Mouse (Mus musculus) lung, postnatal 14 days (tissue): ENCODE data around the gene Macf1.
"Not testable (repeated sequence)": the region's sequence is repeated elsewhere in the genome, so short reads cannot be mapped to it uniquely, and the experiment has no call there.

Source experiments
- DNase-seq: peaks from one replicate; pipeline ENCODE4 v3.0.0; 2021

Gene Macf1

DNA sequence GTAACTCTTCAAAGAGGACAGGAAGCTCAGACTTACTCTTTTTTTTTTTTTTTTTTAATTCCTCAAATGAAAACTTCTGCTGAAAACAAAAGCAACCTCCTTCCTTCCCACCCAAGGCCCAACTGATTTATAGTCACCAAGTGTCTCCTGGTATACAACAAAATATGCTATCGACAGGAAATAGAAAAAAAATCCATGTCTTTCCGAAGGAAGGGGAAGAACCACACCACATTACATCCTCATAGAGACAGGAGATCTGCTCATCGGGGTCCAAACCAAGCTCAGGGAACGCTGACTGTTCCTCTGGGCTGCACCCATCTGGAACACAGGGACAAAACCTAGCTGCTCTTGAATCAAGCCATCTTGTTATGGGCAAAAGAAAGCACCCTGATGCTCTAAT lies 50.3 kb downstream of the Macf1 start:
- no peak for DNase-seq

DNA sequence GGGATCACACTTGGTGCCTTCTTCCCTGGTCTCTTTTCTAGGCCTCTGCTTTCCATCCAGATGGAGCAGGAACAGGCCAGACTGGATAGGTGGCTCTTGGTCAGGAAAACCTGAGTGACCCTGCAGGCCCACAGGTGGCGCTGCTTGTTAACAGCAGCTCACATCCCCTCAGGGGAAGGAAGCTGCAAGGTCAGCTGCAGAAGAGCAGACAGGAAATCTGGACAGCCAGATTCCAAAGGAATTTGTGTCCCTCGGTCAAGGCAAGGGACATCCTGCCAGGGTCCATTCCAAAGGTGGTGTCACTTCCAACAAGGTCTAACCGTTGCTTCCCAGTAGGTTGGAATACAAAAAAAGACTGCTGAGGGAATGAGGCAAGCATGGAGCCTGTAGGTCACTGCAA lies 50.8 kb downstream of the Macf1 start:
- peak; percentile 75 for DNase-seq

DNA sequence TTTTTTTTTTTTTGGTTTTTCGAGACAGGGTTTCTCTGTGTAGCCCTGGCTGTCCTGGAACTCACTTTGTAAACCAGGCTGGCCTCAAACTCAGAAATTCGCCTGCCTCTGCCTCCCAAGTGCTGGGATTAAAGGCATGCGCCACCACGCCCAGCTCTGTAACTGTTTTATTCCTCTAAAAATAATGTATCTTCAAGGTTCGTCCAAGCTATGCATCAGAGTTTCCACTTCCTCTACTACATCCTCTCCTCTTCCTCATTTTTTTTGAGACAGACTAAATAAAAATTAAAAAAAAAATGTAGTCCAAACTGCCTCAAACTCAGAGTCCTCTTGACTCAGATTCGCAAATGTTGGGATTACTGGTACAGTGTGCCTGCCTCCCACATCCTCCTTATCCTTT lies 52.0 kb downstream of the Macf1 start:
- not testable (repeated sequence) for DNase-seq

DNA sequence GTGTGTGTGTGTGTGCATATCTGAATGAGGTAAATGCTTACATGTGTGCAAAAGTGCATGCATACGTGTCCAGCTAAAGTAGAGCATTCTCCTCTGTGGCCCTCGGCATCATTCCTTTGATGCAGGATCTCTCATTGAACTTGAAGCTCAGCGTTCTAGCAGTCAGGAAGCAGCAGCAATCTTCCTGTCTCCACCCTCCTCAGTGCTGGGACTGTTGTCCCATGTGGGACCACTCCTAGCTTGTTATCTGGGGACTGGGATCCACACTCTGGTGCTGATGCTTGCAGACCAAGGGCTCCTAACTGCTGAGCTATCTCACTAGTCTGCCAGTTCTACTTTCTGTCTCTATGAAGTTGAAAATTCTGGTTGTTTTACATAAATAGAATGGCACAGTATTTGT lies 52.5 kb downstream of the Macf1 start:
- no peak for DNase-seq

DNA sequence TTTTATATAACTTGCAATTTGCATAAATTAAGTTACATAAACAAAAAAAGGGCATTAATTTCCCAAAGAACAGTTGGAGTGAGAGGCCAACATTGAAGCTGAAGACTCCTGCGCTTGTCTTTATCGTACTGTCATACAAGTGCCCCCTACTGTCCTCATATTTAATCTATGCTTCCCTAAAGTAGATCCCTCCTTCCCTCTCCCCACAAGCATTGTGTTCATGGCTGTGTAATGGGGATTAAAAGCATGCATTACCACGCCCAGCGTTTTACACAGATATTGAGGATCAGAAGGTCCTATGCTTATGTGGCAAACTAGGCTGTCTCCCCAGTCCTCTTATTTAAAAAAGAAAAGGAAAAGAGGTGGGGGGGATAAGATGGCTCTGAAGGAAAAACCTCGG lies 56.5 kb downstream of the Macf1 start:
- DNase-seq = no peak

DNA sequence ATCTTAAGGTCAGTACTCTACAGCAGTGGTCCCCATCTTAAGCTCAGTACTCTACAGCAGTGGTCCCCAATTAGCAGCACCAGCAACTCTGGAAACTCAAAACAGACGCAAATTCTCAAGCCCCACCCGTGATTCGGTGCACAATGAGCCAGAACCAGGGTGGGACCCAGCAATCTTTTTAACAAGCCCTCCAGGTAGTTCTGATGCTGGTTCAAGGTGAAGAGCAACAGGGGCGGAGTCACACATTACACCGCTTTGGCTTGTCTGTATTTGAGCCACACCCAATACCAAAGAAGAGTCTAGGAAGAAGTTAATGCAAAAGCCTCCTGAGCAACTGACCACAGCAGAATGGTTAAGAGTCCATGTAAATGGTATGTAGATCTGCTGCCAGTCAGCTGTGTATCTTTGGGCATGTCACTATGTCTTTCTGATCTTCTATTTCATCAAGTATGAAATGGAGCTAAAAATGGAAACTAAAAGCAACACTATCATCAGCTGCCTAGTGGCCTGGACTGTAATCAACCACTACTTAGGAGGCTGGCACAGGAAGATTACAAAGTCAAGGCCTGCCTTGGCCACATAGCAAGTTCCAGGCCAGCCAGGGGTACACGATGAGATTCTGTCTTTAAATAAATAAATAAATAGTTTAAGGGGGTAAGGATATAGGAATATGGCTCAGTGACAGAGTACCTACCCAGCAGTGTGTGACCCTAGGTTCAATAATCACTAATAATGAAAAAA lies 58.7 kb downstream of the Macf1 start:
- DNase-seq = no peak

DNA sequence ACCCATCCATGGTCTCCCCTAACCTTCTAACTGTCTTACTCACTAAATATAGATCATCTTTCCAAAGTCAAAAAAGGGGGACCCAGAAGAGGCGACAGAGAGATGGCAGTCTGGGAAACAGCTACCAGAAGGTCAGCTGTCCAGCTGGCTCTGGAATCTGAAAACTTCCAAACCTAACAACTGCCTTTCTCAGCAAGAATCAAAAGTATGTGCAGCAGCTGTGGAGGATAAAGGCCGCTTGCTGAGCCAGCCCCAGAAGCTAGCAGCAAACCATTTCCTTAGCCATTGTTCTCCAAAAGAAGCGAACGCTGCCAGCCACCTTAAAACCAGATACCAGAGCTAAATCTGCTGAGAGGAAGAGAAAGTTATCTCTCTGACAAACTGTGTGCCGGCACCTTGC lies 59.7 kb downstream of the Macf1 start:
- DNase-seq = peak; percentile 53

DNA sequence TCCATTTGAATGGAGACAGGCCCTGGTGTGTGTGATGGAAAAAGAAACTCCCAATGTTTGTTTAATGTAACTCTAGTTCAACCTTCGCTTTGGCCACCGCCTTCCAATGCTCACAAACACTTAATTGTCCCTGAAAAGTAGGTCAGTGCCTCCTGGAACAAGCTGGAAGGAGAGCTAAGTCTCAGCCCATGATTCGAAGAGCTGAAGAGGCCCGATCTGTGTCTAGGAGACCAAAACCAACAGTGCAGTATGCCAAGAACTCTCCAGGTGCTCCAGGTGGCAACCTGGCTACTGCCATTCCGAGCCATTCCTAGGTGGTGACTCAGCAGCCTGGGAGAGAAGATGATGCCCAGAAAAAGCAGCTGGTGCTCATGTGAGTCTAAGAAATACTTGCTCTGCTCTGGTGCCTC lies 60.4 kb downstream of the Macf1 start:
- peak; percentile 57 for DNase-seq

DNA sequence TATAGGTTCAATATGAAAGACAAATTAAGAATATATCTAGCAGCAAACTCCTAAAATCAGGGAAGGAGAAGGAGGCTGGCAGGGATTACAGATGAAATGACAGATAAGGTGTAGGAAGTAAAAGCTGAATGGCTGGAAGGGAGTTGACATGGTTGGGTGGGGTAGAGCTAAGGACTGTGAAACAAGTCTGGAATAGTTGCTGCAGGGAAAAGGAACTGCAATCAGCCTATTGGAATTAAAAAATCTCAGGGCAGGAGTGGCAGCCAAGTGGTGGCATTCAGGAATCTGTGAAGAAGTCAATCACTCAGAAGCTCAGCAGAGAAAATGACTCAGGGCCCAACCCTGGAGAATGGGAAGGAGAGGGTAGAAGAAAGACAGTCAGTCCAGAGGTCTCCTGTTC lies 62.4 kb downstream of the Macf1 start:
- DNase-seq = no peak

DNA sequence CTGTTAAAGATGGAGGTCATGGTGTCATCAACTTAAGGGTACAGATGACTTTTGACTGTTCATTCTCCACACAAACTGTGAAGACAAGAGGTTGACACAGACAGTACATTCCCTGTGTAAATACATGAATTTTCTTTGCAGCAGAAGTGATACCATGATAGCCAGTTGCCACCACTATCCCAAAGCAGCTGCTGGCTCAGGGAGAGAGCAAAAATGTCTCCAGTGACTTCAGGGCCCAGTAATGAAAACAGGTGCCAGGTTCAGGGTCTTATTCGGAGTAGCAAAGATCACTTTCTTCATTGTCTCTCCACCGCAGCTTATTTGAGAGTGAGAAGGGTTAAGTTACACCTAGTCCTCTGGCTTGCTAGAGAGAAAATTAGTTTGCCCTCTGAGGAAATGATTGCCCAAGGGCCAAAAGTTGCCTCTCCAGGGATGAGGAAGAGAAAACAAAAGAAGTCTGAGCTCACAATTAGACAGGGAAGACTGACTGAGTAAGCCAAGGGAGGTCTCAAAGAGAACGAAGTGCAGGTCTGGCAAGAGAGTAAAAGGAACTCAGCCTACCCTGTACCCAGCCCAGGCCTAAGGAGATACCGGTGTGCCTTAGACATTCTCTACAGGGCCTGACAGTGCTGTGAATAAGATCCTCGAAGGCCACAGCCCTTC lies 66.3 kb downstream of the Macf1 start:
- DNase-seq = no peak

DNA sequence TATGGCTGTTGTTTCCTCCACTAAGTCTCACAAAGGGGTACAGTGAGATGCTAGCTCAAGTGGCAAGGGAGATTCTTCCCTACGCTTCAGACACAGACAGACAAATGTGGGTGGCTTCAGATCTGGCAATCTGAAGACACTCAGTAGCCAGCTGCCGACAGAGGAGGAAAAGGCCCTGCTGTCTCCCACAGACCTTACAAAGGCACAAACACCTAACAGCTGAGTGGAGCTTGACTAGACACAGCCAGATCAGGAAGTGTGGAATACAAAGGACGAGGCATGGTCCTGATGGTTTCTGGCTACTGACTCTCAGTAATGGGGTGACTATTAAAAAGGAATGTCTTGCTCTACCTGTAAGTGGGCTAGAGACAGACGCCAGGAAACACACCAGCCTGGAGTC lies 67.2 kb downstream of the Macf1 start:
- peak; percentile 31 for DNase-seq

DNA sequence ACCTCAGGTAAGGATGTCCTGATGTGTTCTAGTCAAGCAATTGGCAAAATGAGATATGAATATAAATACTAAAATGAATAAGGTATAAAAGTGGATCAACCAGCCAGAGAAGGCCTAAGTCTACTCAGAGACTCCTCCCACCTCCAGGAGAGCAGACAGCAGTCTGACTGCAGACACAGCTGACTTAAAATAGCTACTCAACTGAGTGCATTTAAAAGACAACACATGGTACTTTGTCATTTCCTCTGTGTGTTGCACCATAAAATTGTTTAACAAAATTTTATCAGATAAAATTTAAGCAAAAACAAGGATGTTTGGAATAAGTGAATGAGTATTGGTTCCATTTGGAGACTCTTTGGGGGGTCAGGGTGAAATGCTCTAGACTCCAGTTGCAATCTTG lies 67.7 kb downstream of the Macf1 start:
- DNase-seq = no peak

DNA sequence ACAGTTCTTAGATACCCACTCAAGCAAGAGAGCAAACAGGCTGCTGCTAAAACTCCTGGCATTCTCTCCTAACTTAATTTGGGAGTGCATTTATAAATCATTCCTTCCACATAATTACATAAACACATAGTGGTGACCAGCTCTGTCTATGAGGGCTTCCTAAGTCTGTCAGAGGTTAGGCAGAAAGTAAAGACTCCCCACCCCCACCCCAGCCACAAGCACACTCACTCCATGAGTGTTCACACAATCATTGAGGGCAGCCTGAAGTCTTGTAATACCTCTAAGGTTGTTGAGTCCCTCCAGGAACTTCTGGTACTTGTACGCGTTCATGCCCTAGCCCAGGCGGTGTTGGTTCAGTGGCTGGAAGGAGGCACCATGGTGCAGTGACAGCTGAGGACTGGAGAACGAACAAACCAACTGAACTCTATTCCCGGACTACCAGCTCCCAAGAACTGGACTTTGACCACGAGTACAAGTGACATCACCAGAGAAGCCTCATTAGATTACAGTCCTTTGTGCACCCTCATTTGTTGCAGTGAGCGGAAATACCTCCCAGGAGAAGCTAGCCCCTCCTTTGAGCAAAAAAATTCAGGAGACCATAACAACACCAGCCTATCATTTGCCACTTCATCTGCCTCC lies 70.7 kb downstream of the Macf1 start:
- peak; percentile 49 for DNase-seq

DNA sequence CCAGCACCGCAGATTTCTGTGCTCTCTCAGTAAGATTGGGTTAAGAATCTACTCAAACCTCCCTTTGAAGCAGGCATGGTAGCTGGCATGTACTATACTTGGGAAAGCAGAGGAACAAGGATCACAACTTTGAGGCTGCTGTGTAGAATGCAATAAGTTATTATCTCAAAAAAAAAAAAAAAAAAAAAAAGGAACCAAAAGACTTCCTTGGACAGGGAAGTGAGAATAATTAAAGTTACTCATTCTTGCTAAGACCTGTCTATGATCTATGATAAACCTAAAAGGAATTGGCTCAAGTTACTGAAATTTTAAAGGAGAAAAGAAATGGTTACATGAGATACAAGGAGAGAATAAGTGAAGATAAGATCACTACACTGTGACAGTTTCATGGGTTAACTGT lies 72.2 kb downstream of the Macf1 start:
- no peak for DNase-seq

DNA sequence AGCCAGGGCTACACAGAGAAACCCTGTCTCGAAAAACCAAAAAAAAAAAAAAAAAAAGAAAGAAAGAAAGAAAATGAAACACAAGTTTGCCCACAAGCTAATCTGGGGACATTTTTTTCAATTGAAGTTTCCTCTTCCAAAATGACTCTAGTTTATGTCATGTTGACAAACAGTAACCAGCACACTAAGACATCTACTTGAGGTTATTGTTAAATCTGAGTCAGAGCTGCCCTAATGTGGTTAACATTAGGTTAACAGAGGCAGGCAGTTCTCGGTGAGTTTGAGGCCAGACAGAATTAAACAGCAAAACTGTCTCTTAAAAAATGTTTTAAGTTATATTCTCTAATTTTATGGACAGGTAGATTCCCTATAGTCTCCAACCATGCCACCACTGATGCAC lies 72.9 kb downstream of the Macf1 start:
- DNase-seq = no peak

DNA sequence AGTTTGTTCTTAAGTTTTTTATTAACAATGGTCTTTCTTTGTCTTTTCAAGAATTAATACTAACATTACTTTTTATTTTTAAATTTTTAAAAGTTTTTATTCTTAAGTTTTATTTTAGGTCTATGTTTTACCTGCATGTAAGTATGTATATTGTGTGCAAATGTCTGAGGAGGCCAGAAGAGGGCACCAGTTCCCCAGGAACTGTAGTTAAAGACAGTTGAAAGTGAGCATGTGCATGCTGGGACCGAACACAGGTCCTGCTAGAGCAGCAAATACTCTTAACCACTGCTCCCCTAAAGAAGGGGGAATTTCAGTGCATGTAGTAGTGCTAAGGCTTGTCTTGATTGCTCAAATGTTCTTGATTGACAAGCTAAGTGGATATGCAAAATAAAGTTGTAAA lies 77.0 kb downstream of the Macf1 start:
- DNase-seq = peak; percentile 41

DNA sequence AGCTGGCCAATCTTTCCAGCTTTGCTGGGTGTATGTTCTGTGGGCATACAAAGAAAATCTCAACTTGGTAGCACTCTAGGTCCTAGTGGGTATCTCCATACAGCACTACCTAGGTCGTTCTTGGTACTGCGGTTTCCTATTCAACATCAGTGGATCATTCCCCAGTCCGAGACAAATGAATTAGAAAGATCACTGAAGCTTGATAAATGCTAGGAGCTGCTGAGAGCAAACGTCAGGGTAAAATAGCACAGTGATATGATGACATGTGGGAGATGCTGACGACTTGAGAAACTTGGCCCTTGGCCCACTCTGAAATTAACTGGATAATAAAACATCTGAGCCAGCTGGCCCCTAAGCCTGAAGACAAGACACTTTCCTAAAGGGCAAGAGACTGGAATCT lies 78.2 kb downstream of the Macf1 start:
- no peak for DNase-seq

DNA sequence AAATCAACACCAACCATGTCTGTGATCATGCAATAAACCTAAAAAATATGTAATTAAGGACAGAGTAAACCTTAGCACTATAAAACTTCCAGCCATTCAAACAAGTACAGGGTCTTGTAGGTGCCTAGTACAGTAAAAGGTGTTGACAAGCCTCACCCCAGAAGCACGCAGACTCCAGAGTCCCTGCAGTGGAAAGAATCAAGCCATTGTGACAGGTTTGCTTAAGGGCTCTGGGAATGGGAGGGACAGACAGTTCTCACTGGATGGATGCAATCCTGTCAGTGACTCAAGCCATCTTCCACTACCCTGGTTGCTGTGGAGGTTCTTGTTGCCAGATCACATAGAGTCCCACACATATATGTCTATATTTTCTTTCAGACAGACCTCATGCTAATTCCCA lies 78.9 kb downstream of the Macf1 start:
- no peak for DNase-seq

DNA sequence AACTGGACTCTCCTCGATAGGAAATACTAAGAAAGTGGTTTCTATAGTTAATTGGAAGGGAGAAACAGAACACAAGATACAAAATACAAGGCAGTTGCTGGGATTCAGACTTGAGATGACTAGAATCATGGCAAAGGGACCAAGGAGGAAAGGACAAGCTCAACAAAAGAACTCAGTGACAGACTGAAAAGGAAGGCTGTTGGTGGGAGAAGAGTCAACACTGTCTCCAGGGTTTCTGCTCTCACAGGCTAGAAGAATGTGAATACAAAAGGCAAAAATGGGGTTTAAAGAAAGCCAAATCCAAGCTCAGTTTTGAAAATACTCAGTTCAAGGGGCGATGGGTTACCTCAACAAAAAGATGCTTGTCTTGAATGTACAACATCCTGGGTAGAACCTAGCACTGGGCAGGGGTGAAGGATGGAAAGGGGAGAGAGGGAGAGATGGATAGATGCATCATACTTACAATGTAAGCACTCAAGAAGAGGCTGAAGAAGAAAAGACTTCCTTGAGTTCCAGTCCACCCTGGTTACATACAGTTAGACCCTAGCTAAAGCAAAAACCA lies 81.4 kb downstream of the Macf1 start:
- no peak for DNase-seq

DNA sequence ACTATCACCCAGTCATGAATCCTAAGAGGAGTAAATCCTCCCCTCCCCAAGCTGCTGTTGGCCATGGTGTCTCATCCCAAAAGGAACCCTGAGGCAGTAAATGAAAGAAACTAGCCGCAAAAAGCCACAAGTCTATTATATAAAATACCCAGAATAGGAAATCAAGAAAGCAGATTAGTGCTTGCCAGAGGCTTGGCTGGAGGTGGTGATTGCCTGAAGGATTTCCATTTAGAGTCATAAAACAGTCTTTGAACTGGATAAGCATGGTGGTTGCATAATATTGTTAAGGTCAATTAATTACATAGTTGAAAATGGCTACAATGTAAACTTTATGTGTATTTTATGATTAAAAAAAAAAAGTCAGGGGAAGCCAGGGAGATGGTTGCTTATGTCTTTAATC lies 83.1 kb downstream of the Macf1 start:
- no peak for DNase-seq

DNA sequence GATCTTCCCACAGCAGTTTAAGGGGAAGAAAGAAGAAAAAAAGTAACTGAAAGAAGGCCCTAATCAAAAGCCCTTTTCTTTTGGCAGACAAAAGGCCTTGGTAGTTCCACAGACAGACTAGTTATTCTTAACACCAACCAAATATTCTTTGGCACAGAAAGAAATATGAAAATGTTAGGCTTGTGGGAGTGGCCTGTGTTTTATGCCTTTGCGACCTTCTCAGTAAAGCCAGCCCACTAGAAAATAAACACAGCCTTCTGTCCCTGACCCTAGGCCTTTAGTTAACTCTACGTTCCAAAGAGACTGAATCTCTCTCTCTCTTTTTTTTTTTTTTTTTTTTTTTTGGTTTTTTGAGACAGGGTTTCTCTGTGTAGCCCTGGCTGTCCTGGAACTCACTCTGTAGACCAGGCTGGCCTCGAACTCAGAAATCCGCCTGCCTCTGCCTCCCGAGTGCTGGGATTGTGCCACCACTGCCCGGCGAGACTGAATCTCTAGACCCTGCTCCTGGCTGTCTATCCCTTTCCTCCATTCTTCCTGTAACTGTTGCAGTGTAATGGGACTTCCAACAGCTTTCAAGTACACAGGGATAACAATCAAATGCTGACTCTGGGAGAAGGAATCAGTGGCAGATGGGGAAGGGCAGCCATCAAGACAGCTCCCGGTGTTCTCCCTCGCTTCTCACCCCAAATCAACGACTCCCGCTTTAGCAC lies 85.5 kb downstream of the Macf1 start:
- DNase-seq = no peak

DNA sequence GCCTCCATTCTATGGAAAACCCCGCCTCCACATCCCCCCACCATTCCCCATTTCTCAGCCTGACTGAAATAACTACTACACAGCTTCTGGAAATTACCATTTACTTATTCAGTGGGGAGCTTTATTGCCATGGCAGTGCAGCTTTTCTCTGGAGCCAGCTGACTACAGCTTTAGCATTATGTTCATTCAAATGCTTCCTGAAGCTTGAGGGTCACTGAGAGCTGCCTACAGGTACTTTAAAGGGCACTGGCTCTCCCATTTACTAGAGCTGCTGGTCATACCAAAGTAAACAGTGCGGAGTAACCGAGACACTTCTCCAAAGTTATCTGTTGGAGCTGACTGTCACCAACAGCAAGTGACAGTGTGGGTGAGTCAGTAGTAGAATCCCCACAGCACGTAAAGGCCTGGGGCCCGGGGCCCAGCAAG lies 89.8 kb downstream of the Macf1 start:
- no peak for DNase-seq

DNA sequence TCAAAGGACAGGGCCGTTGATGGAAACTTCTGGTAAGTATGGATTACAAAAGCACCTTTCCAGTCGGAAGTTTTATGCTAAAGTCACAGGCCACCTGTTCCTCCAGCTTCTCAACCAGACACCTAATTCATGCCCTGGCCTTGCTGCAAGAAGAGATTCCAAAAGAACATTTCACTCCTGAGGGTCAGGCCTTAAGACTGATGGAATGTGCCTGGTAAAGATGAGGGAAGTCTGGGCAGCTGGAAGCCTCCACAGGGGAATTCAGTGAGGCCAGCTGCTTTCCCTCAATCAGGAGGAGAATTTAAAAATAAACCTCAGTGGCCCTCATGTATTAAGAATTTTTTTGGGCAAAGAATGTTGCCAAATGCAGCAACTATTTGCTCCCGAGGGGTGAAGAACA lies 90.5 kb downstream of the Macf1 start:
- peak; percentile 44 for DNase-seq
